15 mouse cellular contexts compared by ENCODE assay signal in the genomic region with DNA sequence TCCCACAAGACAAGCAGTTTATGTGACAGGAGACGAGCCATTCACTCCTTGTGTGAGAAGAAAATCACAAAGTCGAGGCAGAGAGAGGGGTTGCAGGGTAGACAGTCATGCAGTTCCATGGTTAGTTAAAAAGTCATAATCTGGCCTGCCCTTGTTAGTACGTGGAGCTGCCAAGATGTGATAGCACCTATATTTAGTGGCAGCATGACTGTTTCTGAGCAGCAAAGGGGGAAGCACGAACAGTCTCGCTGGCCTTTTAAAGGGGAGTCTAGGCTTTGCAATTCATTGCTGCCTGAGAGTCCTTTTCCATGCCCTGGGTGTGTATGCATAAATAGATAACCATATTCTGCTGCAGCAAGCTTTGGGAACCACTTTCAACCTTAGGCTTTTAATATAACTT.
"Had no signal": no experiment of that assay in that cellular context is flagged by ENCODE, and none has a peak within 500 bp of the region (broad histone marks: within the 10 kb centered on the region; RNA-seq: fewer than 3 reads in every experiment).

No protein-coding gene starts in this region.

- H3K9ac ChIP-seq: limb, embryonic 12.5 days; liver, embryonic 13.5 days; liver, postnatal 0 days; lung, embryonic 15.5 days; midbrain, embryonic 15.5 days; neural tube, embryonic 12.5 days; stomach, embryonic 15.5 days had no signal

- H3K4me1 ChIP-seq: limb, embryonic 12.5 days; stomach, embryonic 15.5 days had no signal

- DNase-seq: kidney, postnatal 14 days; liver; liver, embryonic 13.5 days; liver, postnatal 0 days; lung, postnatal 14 days; right cerebral cortex, postnatal 14 days; thymus, adult 2 months; thymus, postnatal 25 days had no signal

- H3K4me2 ChIP-seq: limb, embryonic 12.5 days; liver, embryonic 13.5 days; lung, embryonic 15.5 days; midbrain, embryonic 11.5 days; midbrain, embryonic 15.5 days; neural tube, embryonic 12.5 days; stomach, embryonic 15.5 days had no signal

- H3K27me3 ChIP-seq: limb, embryonic 12.5 days; liver, embryonic 13.5 days; lung, embryonic 15.5 days; midbrain, embryonic 15.5 days; neural tube, embryonic 12.5 days; stomach, embryonic 15.5 days had no signal

- H3K27ac ChIP-seq: limb, embryonic 12.5 days; liver, embryonic 13.5 days; lung, embryonic 15.5 days; macrophage; midbrain, embryonic 15.5 days; neural tube, embryonic 12.5 days; stomach, embryonic 15.5 days had no signal

- H3K36me3 ChIP-seq: liver, embryonic 13.5 days; midbrain, embryonic 15.5 days; neural tube, embryonic 12.5 days; stomach, embryonic 15.5 days had no signal

- H3K4me3 ChIP-seq: limb, embryonic 12.5 days; liver, embryonic 13.5 days; lung, embryonic 15.5 days; midbrain, embryonic 15.5 days; neural tube, embryonic 12.5 days; stomach, embryonic 15.5 days had no signal

- H3K9me3 ChIP-seq: limb, embryonic 12.5 days; liver, embryonic 13.5 days; lung, embryonic 15.5 days; midbrain, embryonic 15.5 days; neural tube, embryonic 12.5 days; stomach, embryonic 15.5 days had no signal

- ATAC-seq: liver, postnatal 0 days; midbrain, embryonic 15.5 days had no signal
